Mouse (Mus musculus) liver, postnatal 0 days (tissue): ENCODE results near the gene Cass4. TPM values are rescaled to one million over a fixed set of nuclear protein-coding genes. Genes with fewer than 3 reads are reported as not detected.

ENCODE experiments used
- ATAC-seq: fragments of 200-750 bp; cut with Nextera tagmentation; 2 replicates; pipeline ENCODE4 v1.8.0; 2017; ENCODE audit warnings: mild to moderate bottlenecking, moderate library complexity
- DNase-seq: peaks from one replicate; pipeline ENCODE4 v3.0.0-alpha.2; 2016
- H3K27ac ChIP-seq: fragments of 300-500 bp; sonication (generic); 2 replicates; pipeline ENCODE4 v1.5.1; 2014; ENCODE audit warnings: antibody characterized with exemption, moderate library complexity, mild to moderate bottlenecking, low read depth
- H3K27me3 ChIP-seq: fragments of 300-500 bp; sonication (generic); 2 replicates; pipeline ENCODE4 v1.6.1; 2014; ENCODE audit warnings: low read length, control low read depth, mixed read lengths; ENCODE audit not compliant: insufficient read depth
- H3K36me3 ChIP-seq: fragments of 300-500 bp; sonication (generic); replicated peaks from 2 replicates; pipeline ENCODE4 v1.6.1; 2014; ENCODE audit warnings: mild to moderate bottlenecking, control low read depth, low read length, moderate library complexity, mixed read lengths; ENCODE audit not compliant: insufficient read depth
- H3K4me1 ChIP-seq: fragments of 300-500 bp; sonication (generic); 2 replicates; pipeline ENCODE4 v1.6.1; 2014; ENCODE audit warnings: antibody characterized with exemption, mild to moderate bottlenecking, control low read depth; ENCODE audit not compliant: insufficient read depth
- H3K4me2 ChIP-seq: fragments of 300-500 bp; sonication (generic); 2 replicates; pipeline ENCODE4 v1.6.1; 2014; ENCODE audit warnings: low read depth, mild to moderate bottlenecking, low read length, moderate library complexity, mixed read lengths
- H3K4me3 ChIP-seq: fragments of 300-500 bp; sonication (generic); 2 replicates; pipeline ENCODE4 v1.5.1; 2014; ENCODE audit warnings: low read depth, low read length
- H3K9ac ChIP-seq: fragments of 300-500 bp; sonication (generic); replicated peaks from 2 replicates; pipeline ENCODE4 v1.6.1; 2014; ENCODE audit warnings: mild to moderate bottlenecking, moderate library complexity
- H3K9me3 ChIP-seq: fragments of 300-500 bp; sonication (generic); 2 replicates; pipeline ENCODE4 v1.6.1; 2016; ENCODE audit warnings: mild to moderate bottlenecking, control low read depth, low read length, mixed read lengths
- CTCF ChIP-seq: sonication (generic); IDR thresholded peaks from 2 replicates; pipeline ENCODE4 v1.5.1; 2016; ENCODE audit warnings: antibody characterized with exemption, low read depth
- EP300 ChIP-seq: IDR thresholded peaks from 2 replicates; pipeline ENCODE4 v1.6.1; 2016; ENCODE audit warnings: antibody characterized with exemption, low read depth, mild to moderate bottlenecking
- WGBS: fragments of 180-500 bp; shearing (Covaris S2); extraction: QIAGEN DNeasy Blood & Tissue Kit; methylation state at CpG from one replicate; pipeline ENCODE4 v1.1.7; 2014; ENCODE audit not compliant: insufficient replicate concordance; 5-methylcytosine and 5-hydroxymethylcytosine counted together
- polyA plus RNA-seq: library from polyadenylated mRNA; unstranded; fragments of >200 nt; fragmentation: Nextera tagmentation; extraction: Ambion mirVana; gene quantifications from 2 replicates; pipeline ENCODE4 v1.2.1, GENCODE M21; 2015

The Cass4 gene
- polyA plus RNA-seq, 1 experiment from 2014 or later: 0.72 TPM

GRCm38 (mm10) chr2:172407499-172407898 is 13.9 kb downstream of the Cass4 start:
- 75% methylated on average over 2 of the region's 2 CpGs for WGBS
- H3K36me3 ChIP-seq: no peaks in the 10 kb centered on the region
- H3K9ac ChIP-seq: no peak overlapping the region
- H3K4me1 ChIP-seq: peaks cover 5% of the 10 kb centered on the region; the same call in 1 of the 2 replicates
- ATAC-seq (no peak), DNase-seq (no peak)
- H3K4me2 ChIP-seq: no peak overlapping the region
- H3K27ac ChIP-seq: no peak overlapping the region
- no peaks in the 10 kb centered on the region for H3K27me3 ChIP-seq
- no peaks in the 10 kb centered on the region for H3K9me3 ChIP-seq
- TF ChIP-seq EP300 (no peak), CTCF (no peak)
- no peak overlapping the region for H3K4me3 ChIP-seq

- Histone ChIP-seq H3K27me3 (no peaks in the 10 kb centered on the region), H3K4me1 (peaks cover 9% of the 10 kb centered on the region; the same call in 1 of the 2 replicates), H3K4me3 (no peak overlapping the region), H3K27ac (no peak overlapping the region), H3K9ac (no peak overlapping the region), H3K36me3 (no peaks in the 10 kb centered on the region), H3K9me3 (no peaks in the 10 kb centered on the region), H3K4me2 (no peak overlapping the region)
- no peak for DNase-seq
- TF ChIP-seq EP300: no peak
- TF ChIP-seq CTCF: no peak
- WGBS: 82% methylated on average over 2 of the region's 2 CpGs
- no peak for ATAC-seq
These were observed 17.1 kb downstream of the Cass4 start for GRCm38 (mm10) chr2:172410686-172411085.

- TF ChIP-seq CTCF (no peak), EP300 (no peak)
- 85% methylated on average over 11 of the region's 11 CpGs for WGBS
- H3K9ac ChIP-seq: no peak overlapping the region
- H3K4me3 ChIP-seq: no peak overlapping the region
- ATAC-seq (no peak), DNase-seq (no peak)
- no peaks in the 10 kb centered on the region for H3K36me3 ChIP-seq
- no peaks in the 10 kb centered on the region for H3K9me3 ChIP-seq
- H3K4me2 ChIP-seq: no peak overlapping the region
- peaks cover 9% of the 10 kb centered on the region; the same call in 1 of the 2 replicates for H3K4me1 ChIP-seq
- no peak overlapping the region for H3K27ac ChIP-seq
- no peaks in the 10 kb centered on the region for H3K27me3 ChIP-seq
These were observed 17.5 kb downstream of the Cass4 start for GRCm38 (mm10) chr2:172411091-172411490.

GRCm38 (mm10) chr2:172412454-172412853 is 18.9 kb downstream of the Cass4 start:
- DNase-seq: no peak
- 6% methylated on average over 9 of the region's 9 CpGs for WGBS
- H3K4me2 ChIP-seq: peak overlapping the region; percentile 50
- no peaks in the 10 kb centered on the region for H3K27me3 ChIP-seq
- H3K4me1 ChIP-seq: peaks cover 6% of the 10 kb centered on the region; the same call in 1 of the 2 replicates
- H3K36me3 ChIP-seq: no peaks in the 10 kb centered on the region
- no peak overlapping the region for H3K9ac ChIP-seq
- H3K4me3 ChIP-seq: no peak overlapping the region
- no peaks in the 10 kb centered on the region for H3K9me3 ChIP-seq
- no peak overlapping the region for H3K27ac ChIP-seq
- TF ChIP-seq CTCF (no peak), EP300 (0 out of 2 replicates have a peak, but pooled peaks have one; percentile 20)
- peak; percentile 71 for ATAC-seq

GRCm38 (mm10) chr2:172413273-172413672 is 19.7 kb downstream of the Cass4 start:
- no peak overlapping the region for H3K4me2 ChIP-seq
- no peaks in the 10 kb centered on the region for H3K9me3 ChIP-seq
- DNase-seq: no peak
- peaks cover 6% of the 10 kb centered on the region; the same call in 1 of the 2 replicates for H3K4me1 ChIP-seq
- TF ChIP-seq CTCF: no peak
- no peak for TF ChIP-seq EP300
- peak; percentile 28; the same call in 1 of the 2 replicates for ATAC-seq
- no peaks in the 10 kb centered on the region for H3K36me3 ChIP-seq
- H3K9ac ChIP-seq: 0 out of 2 replicates have a peak overlapping the region, but pooled peaks have one; percentile 11
- H3K27ac ChIP-seq: peak overlapping the region; percentile 11; the same call in 1 of the 2 replicates
- 28% methylated on average over 4 of the region's 4 CpGs for WGBS
- no peaks in the 10 kb centered on the region for H3K27me3 ChIP-seq
- H3K4me3 ChIP-seq: no peak overlapping the region

- 46% methylated on average over 5 of the region's 5 CpGs for WGBS
- ATAC-seq (no peak), DNase-seq (no peak)
- Histone ChIP-seq H3K27ac (no peak overlapping the region), H3K27me3 (no peaks in the 10 kb centered on the region), H3K36me3 (no peaks in the 10 kb centered on the region), H3K9ac (no peak overlapping the region), H3K4me3 (no peak overlapping the region), H3K4me2 (no peak overlapping the region), H3K4me1 (peaks cover 6% of the 10 kb centered on the region; the same call in 1 of the 2 replicates), H3K9me3 (no peaks in the 10 kb centered on the region)
- TF ChIP-seq EP300 (no peak), CTCF (no peak)
These were observed 20.3 kb downstream of the Cass4 start for GRCm38 (mm10) chr2:172413894-172414293.

GRCm38 (mm10) chr2:172416218-172416617 is 22.6 kb downstream of the Cass4 start:
- no peak overlapping the region for H3K27ac ChIP-seq
- H3K4me1 ChIP-seq: peaks cover 6% of the 10 kb centered on the region; the same call in 1 of the 2 replicates
- H3K27me3 ChIP-seq: no peaks in the 10 kb centered on the region
- WGBS: 74% methylated on average over 12 of the region's 12 CpGs
- no peak overlapping the region for H3K4me2 ChIP-seq
- no peak for TF ChIP-seq EP300
- TF ChIP-seq CTCF: no peak
- DNase-seq (no peak), ATAC-seq (no peak)
- no peak overlapping the region for H3K4me3 ChIP-seq
- H3K9ac ChIP-seq: no peak overlapping the region
- H3K9me3 ChIP-seq: no peaks in the 10 kb centered on the region
- no peaks in the 10 kb centered on the region for H3K36me3 ChIP-seq
